Mouse (Mus musculus) brain, embryonic 14.5 days (tissue): ENCODE results near the gene Sp100. TPM values are rescaled to one million over a fixed set of nuclear protein-coding genes. Genes with fewer than 3 reads are reported as not detected.

ENCODE experiments used
- DNase-seq: peaks from one replicate; pipeline ENCODE4 v3.0.0-alpha.2; 2011; ENCODE audit warnings: low read depth
- CTCF ChIP-seq: fragments of 200-500 bp; IDR thresholded peaks from 2 replicates; pipeline ENCODE4 v1.5.1; 2012; ENCODE audit warnings: inconsistent platforms, mild to moderate bottlenecking, moderate library complexity, borderline replicate concordance; ENCODE audit not compliant: insufficient read depth, insufficient read length; ENCODE audit errors: extremely low read depth
- POLR2A ChIP-seq: fragments of 200-500 bp; IDR thresholded peaks from 2 replicates; pipeline ENCODE4 v1.6.1; 2012; ENCODE audit warnings: mild to moderate bottlenecking, inconsistent platforms, borderline replicate concordance; ENCODE audit not compliant: poor library complexity, insufficient read depth, insufficient read length, severe bottlenecking; ENCODE audit errors: extremely low read depth
- polyA plus RNA-seq: library from polyadenylated mRNA; depleted of rRNA; stranded (reverse); fragments of >200 nt; gene quantifications from 2 replicates; pipeline ENCODE4 v1.2.3, GENCODE M21; 2012

Gene Sp100
- polyA plus RNA-seq, 1 experiment: 0.52 TPM

- DNase-seq: peak; percentile 78
- TF ChIP-seq CTCF (no peak), POLR2A (no peak)
Observed at GRCm38 (mm10) chr1:85716447-85717027, 66.7 kb downstream of the Sp100 start.

- DNase-seq: no peak
- TF ChIP-seq POLR2A (no peak), CTCF (no peak)
Observed at GRCm38 (mm10) chr1:85719049-85719448, 69.3 kb downstream of the Sp100 start.

- TF ChIP-seq POLR2A (no peak), CTCF (no peak)
- peak; percentile 75 for DNase-seq
Observed at GRCm38 (mm10) chr1:85720220-85720893, 70.6 kb downstream of the Sp100 start.

- no peak for DNase-seq
- no peak for TF ChIP-seq POLR2A
- TF ChIP-seq CTCF: no peak
Observed at GRCm38 (mm10) chr1:85730471-85730870, 80.7 kb downstream of the Sp100 start.

- no peak for TF ChIP-seq POLR2A
- DNase-seq: no peak
Observed at GRCm38 (mm10) chr1:85732581-85732980, 82.8 kb downstream of the Sp100 start.

GRCm38 (mm10) chr1:85734511-85734910, 84.7 kb downstream of the Sp100 start:
- TF ChIP-seq CTCF (no peak), POLR2A (no peak)
- no peak for DNase-seq

- no peak for DNase-seq
- TF ChIP-seq POLR2A: no peak
- no peak for TF ChIP-seq CTCF
Observed at GRCm38 (mm10) chr1:85735463-85736123, 85.8 kb downstream of the Sp100 start.

GRCm38 (mm10) chr1:85736355-85737184, 86.8 kb downstream of the Sp100 start:
- TF ChIP-seq CTCF (peak; percentile 85; the same call in 1 of the 2 replicates), POLR2A (no peak)
- peak; percentile 82 for DNase-seq

GRCm38 (mm10) chr1:85739000-85739399, 89.2 kb downstream of the Sp100 start:
- TF ChIP-seq CTCF: no peak
- DNase-seq: no peak

GRCm38 (mm10) chr1:85739819-85740218, 90.0 kb downstream of the Sp100 start:
- DNase-seq: no peak
- TF ChIP-seq POLR2A (no peak), CTCF (no peak)

GRCm38 (mm10) chr1:85740923-85741322, 91.1 kb downstream of the Sp100 start:
- no peak for TF ChIP-seq POLR2A
- no peak for TF ChIP-seq CTCF
- no peak for DNase-seq

- DNase-seq: no peak
- TF ChIP-seq POLR2A (no peak), CTCF (no peak)
Observed at GRCm38 (mm10) chr1:85742333-85742732, 92.5 kb downstream of the Sp100 start.
